Comparison of ENCODE assay signal across 25 mouse cellular contexts in genomic region chr1:161601167-161601566, GRCm38 (mm10).
"Had no signal": no experiment of that assay in that cellular context is flagged by ENCODE, and none has a peak within 500 bp of the region (broad histone marks: within the 10 kb centered on the region; RNA-seq: fewer than 3 reads in every experiment).

No protein-coding gene starts in this region.

- H3K36me3 ChIP-seq: heart, embryonic 13.5 days; heart, embryonic 15.5 days; hindbrain, embryonic 13.5 days; hindbrain, embryonic 15.5 days; kidney, embryonic 15.5 days; limb, embryonic 13.5 days; limb, embryonic 15.5 days had no signal

- H3K9me3 ChIP-seq: heart, embryonic 13.5 days; heart, embryonic 15.5 days; hindbrain, embryonic 13.5 days; hindbrain, embryonic 15.5 days; kidney, embryonic 15.5 days; limb, embryonic 13.5 days; limb, embryonic 15.5 days had no signal

- H3K27ac ChIP-seq: heart, adult 2 months; heart, embryonic 13.5 days; heart, embryonic 15.5 days; hindbrain, embryonic 13.5 days; hindbrain, embryonic 15.5 days; hindbrain, postnatal 0 days; kidney, embryonic 15.5 days; kidney, postnatal 0 days; limb, embryonic 13.5 days; limb, embryonic 15.5 days had no signal

- ATAC-seq: forebrain, postnatal 0 days; hindbrain, postnatal 0 days; intestine, embryonic 16.5 days had no signal

- H3K4me2 ChIP-seq: heart, embryonic 11.5 days; heart, embryonic 13.5 days; heart, embryonic 15.5 days; hindbrain, embryonic 13.5 days; hindbrain, embryonic 15.5 days; kidney, embryonic 15.5 days; limb, embryonic 13.5 days; limb, embryonic 15.5 days had no signal

- DNase-seq: forebrain, postnatal 0 days; gastrocnemius, postnatal 14 days; gastrocnemius, postnatal 36 days; heart, adult 2 months; heart, postnatal 14 days; heart, postnatal 36 days; kidney, adult 11 months; kidney, adult 2 months; kidney, adult 9 months; kidney, postnatal 14 days; kidney, postnatal 36 days; layer of hippocampus, adult 9-11 months; layer of hippocampus, postnatal 36 days; left cerebral cortex, postnatal 4 days had no signal

- H3K4me3 ChIP-seq: heart, adult 2 months; heart, embryonic 13.5 days; heart, embryonic 15.5 days; hindbrain, embryonic 13.5 days; hindbrain, embryonic 15.5 days; kidney, embryonic 15.5 days; limb, embryonic 13.5 days; limb, embryonic 15.5 days had no signal

- H3K27me3 ChIP-seq: heart, embryonic 13.5 days; heart, embryonic 15.5 days; hindbrain, embryonic 13.5 days; hindbrain, embryonic 15.5 days; kidney, embryonic 15.5 days; limb, embryonic 13.5 days; limb, embryonic 15.5 days had no signal

- H3K9ac ChIP-seq: forebrain, postnatal 0 days; heart, embryonic 13.5 days; heart, embryonic 15.5 days; hindbrain, embryonic 13.5 days; hindbrain, embryonic 15.5 days; kidney, embryonic 15.5 days; limb, embryonic 13.5 days; limb, embryonic 15.5 days had no signal

- H3K4me1 ChIP-seq: heart, embryonic 13.5 days; heart, embryonic 15.5 days; hindbrain, embryonic 13.5 days; hindbrain, embryonic 15.5 days; kidney, embryonic 15.5 days; limb, embryonic 13.5 days; limb, embryonic 15.5 days had no signal
